Mouse (Mus musculus) bone marrow, adult 2 months (tissue): ENCODE data around the gene Tbl3. TPM values are rescaled to one million over a fixed set of nuclear protein-coding genes. Genes with fewer than 3 reads are reported as not detected.
"Not testable (repeated sequence)": the region's sequence is repeated elsewhere in the genome, so short reads cannot be mapped to it uniquely, and the experiment has no call there.

Experiments
- H3K27ac ChIP-seq: fragments of 200-500 bp; 2 replicates; pipeline ENCODE4 v1.5.1; 2012; ENCODE audit warnings: low read depth, mild to moderate bottlenecking, control low read depth, inconsistent platforms, low read length; ENCODE audit not compliant: control insufficient read depth, poor library complexity, insufficient read depth
- H3K4me1 ChIP-seq: fragments of 200-500 bp; 2 replicates; pipeline ENCODE4 v1.6.1; 2011; ENCODE audit warnings: low read length; ENCODE audit not compliant: control insufficient read depth, insufficient read depth
- H3K4me3 ChIP-seq: fragments of 200-500 bp; replicated peaks from 2 replicates; pipeline ENCODE3; 2011; ENCODE audit warnings: mild to moderate bottlenecking, low read depth, low read length, control low read depth; ENCODE audit not compliant: control insufficient read depth
- CTCF ChIP-seq: fragments of 200-500 bp; IDR thresholded peaks from 2 replicates; pipeline ENCODE4 v1.5.1; 2011; ENCODE audit warnings: low read length, control low read depth; ENCODE audit not compliant: control insufficient read depth, insufficient read depth
- POLR2A ChIP-seq: fragments of 200-500 bp; IDR thresholded peaks from 2 replicates; pipeline ENCODE4 v1.6.1; 2011; ENCODE audit warnings: low read depth, mild to moderate bottlenecking, control low read depth, low read length, borderline replicate concordance; ENCODE audit not compliant: control insufficient read depth
- WGBS: fragments of 180-500 bp; shearing (Covaris S2); methylation state at CpG from one replicate; pipeline ENCODE4 v1.1.7; 2018; 5-methylcytosine and 5-hydroxymethylcytosine counted together
- polyA plus RNA-seq: library from polyadenylated mRNA; stranded (reverse); fragments of >200 nt; gene quantifications from 2 replicates; pipeline ENCODE4 v1.2.4, GENCODE M21; 2011; ENCODE audit warnings: low replicate concordance; ENCODE audit not compliant: missing spikeins, insufficient read depth, insufficient read length

Tbl3 gene
- polyA plus RNA-seq, 1 experiment: 28.1 TPM

- 93% methylated on average over 24 of the region's 24 CpGs for WGBS
These were observed 29.9 kb downstream of the Tbl3 start for GRCm38 (mm10) chr17:24677500-24678080.

GRCm38 (mm10) chr17:24676877-24677276 is 30.6 kb downstream of the Tbl3 start:
- WGBS: 87% methylated on average over 5 of the region's 5 CpGs
- no peak for TF ChIP-seq CTCF
- TF ChIP-seq POLR2A: no peak
- Histone ChIP-seq H3K4me1 (no peaks in the 10 kb centered on the region; the same call in none of the 2 replicates), H3K4me3 (no peak overlapping the region), H3K27ac (no peak overlapping the region)

More at GRCm38 (mm10) chr17:24677500-24678080, 29.9 kb downstream of the Tbl3 start:
- Histone ChIP-seq H3K27ac (no peak overlapping the region), H3K4me3 (no peak overlapping the region), H3K4me1 (no peaks in the 10 kb centered on the region; the same call in 1 of the 2 replicates)
- no peak for TF ChIP-seq POLR2A
- TF ChIP-seq CTCF: no peak

- TF ChIP-seq CTCF (peak; percentile 71), POLR2A (no peak)
- no peaks in the 10 kb centered on the region; the same call in none of the 2 replicates for H3K4me1 ChIP-seq
- WGBS: 62% methylated on average over 2 of the region's 2 CpGs
- H3K27ac ChIP-seq: no peak overlapping the region
- H3K4me3 ChIP-seq: no peak overlapping the region
These were observed 31.3 kb downstream of the Tbl3 start for GRCm38 (mm10) chr17:24676187-24676586.

GRCm38 (mm10) chr17:24674277-24674676 is 33.2 kb downstream of the Tbl3 start:
- TF ChIP-seq CTCF (no peak), POLR2A (no peak)
- peaks cover 2% of the 10 kb centered on the region for H3K4me1 ChIP-seq
- no peak overlapping the region for H3K27ac ChIP-seq
- no peak overlapping the region for H3K4me3 ChIP-seq
- WGBS: 24% methylated on average over 7 of the region's 7 CpGs

- Histone ChIP-seq H3K4me3 (no peak overlapping the region), H3K4me1 (peaks cover 2% of the 10 kb centered on the region), H3K27ac (no peak overlapping the region)
- 15% methylated on average over 5 of the region's 5 CpGs for WGBS
- no peak for TF ChIP-seq POLR2A
- TF ChIP-seq CTCF: no peak
These were observed 35.3 kb downstream of the Tbl3 start for GRCm38 (mm10) chr17:24672141-24672540.

GRCm38 (mm10) chr17:24671346-24671745 is 36.1 kb downstream of the Tbl3 start:
- H3K4me1 ChIP-seq: peaks cover 2% of the 10 kb centered on the region
- WGBS: 63% methylated on average over 5 of the region's 5 CpGs

GRCm38 (mm10) chr17:24670246-24670844 is 37.1 kb downstream of the Tbl3 start:
- H3K27ac ChIP-seq: peak overlapping the region; percentile 79

More at GRCm38 (mm10) chr17:24671346-24671745, 36.1 kb downstream of the Tbl3 start:
- TF ChIP-seq CTCF (no peak), POLR2A (no peak)
- Histone ChIP-seq H3K27ac (no peak overlapping the region), H3K4me3 (no peak overlapping the region)

GRCm38 (mm10) chr17:24669545-24670245 is 37.8 kb downstream of the Tbl3 start, which contains the start of gene Zfp598:
TSS of gene Zfp598 (plus strand) at chr17:24669687.
- under 1% methylated on average over 79 of the region's 80 CpGs for WGBS
- peak within 1 kb of the TSS; percentile 79 for H3K27ac ChIP-seq
- H3K4me3 ChIP-seq: peak within 1 kb of the TSS; percentile 94
- TF ChIP-seq POLR2A: no peak; the same call in 1 of the 2 replicates
- TF ChIP-seq CTCF: no peak
- peaks cover 2% of the 10 kb centered on the region for H3K4me1 ChIP-seq

More at GRCm38 (mm10) chr17:24670246-24670844, 37.1 kb downstream of the Tbl3 start:
- WGBS: 7% methylated on average over 8 of the region's 8 CpGs
- peaks cover 2% of the 10 kb centered on the region for H3K4me1 ChIP-seq
- H3K4me3 ChIP-seq: peak overlapping the region; percentile 94
- no peak for TF ChIP-seq CTCF
- TF ChIP-seq POLR2A: no peak

- H3K27ac ChIP-seq: peak overlapping the region; percentile 79
- 7% methylated on average over 15 of the region's 15 CpGs for WGBS
- H3K4me3 ChIP-seq: peak overlapping the region; percentile 61
- not testable (repeated sequence) for H3K4me1 ChIP-seq
These were observed 38.3 kb downstream of the Tbl3 start for GRCm38 (mm10) chr17:24669214-24669544.
